ENCODE assay signal across 8 mouse cellular contexts in genomic region chr7:44374756-44375155, GRCm38 (mm10). TPM values are rescaled to one million over a fixed set of nuclear protein-coding genes. Genes with fewer than 3 reads are reported as not detected.
DNase-seq lines count a peak whose midpoint lies in the region; ATAC-seq and TF ChIP-seq lines count a peak whose summit lies in the region.

No protein-coding gene starts in this region.

- no peaks in the 10 kb centered on the region for H3K36me3 ChIP-seq in thymus, adult 2 months (ENCODE audit: control insufficient read depth, insufficient read depth, low read length)
- no peaks in the 10 kb centered on the region for H3K36me3 ChIP-seq in limb, embryonic 12.5 days
- no peaks in the 10 kb centered on the region for H3K36me3 ChIP-seq in small intestine, adult 2 months (ENCODE audit: control insufficient read depth, insufficient read depth, low read length)

- TF ChIP-seq POLR2A in cerebellum, adult 2 months (IDR thresholded peaks at IDR 0.05; ENCODE audit: borderline replicate concordance, insufficient read depth, low read length): no peak
- no peak for TF ChIP-seq POLR2A in thymus, adult 2 months (IDR thresholded peaks at IDR 0.05; ENCODE audit: control insufficient read depth, extremely low read depth, insufficient read depth, low read length, poor library complexity)
- no peak for TF ChIP-seq POLR2A in small intestine, adult 2 months (IDR thresholded peaks at IDR 0.05; ENCODE audit: low read depth, low read length)

- WGBS in cerebellum, adult 2 months: 11% methylated on average over 5 of the region's 5 CpGs
- 30% methylated on average over 5 of the region's 5 CpGs for WGBS in thymus, adult 2 months
- 2% methylated on average over 5 of the region's 5 CpGs for WGBS in limb, embryonic 12.5 days
- 12% methylated on average over 5 of the region's 5 CpGs for WGBS in small intestine, adult 2 months

- peak overlapping the region; percentile 58 for H3K9ac ChIP-seq in limb, embryonic 12.5 days (replicated peaks)

- no peak for TF ChIP-seq CTCF in cerebellum, adult 2 months (IDR thresholded peaks at IDR 0.05; ENCODE audit: borderline replicate concordance, insufficient read depth, low read depth, low read length)
- TF ChIP-seq CTCF in thymus, adult 2 months (IDR thresholded peaks at IDR 0.05; ENCODE audit: borderline replicate concordance, control insufficient read depth, extremely low read depth, insufficient read depth, low read length, poor library complexity): no peak
- no peak for TF ChIP-seq CTCF in small intestine, adult 2 months (IDR thresholded peaks at IDR 0.05; ENCODE audit: extremely low read depth, insufficient read length, insufficient replicate concordance, low read depth, low read length)

- ATAC-seq in limb, embryonic 12.5 days (ENCODE audit: insufficient number of reproducible peaks, insufficient read depth, low FRiP score, low TSS enrichment, low read depth): 0 out of 2 replicates have a peak, but pooled peaks have one; percentile 4

- H3K4me3 ChIP-seq in cerebellum, adult 2 months (replicated peaks; ENCODE audit: insufficient read depth, low read depth, low read length): peak overlapping the region; percentile 82
- H3K4me3 ChIP-seq in thymus, adult 2 months (ENCODE audit: control insufficient read depth, insufficient read depth, low read length): peak overlapping the region; percentile 51
- peak overlapping the region; percentile 58 for H3K4me3 ChIP-seq in limb, embryonic 12.5 days (replicated peaks)
- H3K4me3 ChIP-seq in small intestine, adult 2 months (ENCODE audit: low read depth, low read length): peak overlapping the region; percentile 73

- H3K4me2 ChIP-seq in limb, embryonic 12.5 days: peak overlapping the region; percentile 86

- no peaks in the 10 kb centered on the region for H3K9me3 ChIP-seq in limb, embryonic 12.5 days

- H3K27me3 ChIP-seq in cerebellum, adult 2 months (ENCODE audit: control insufficient read depth, insufficient read depth, low read length): no peaks in the 10 kb centered on the region
- H3K27me3 ChIP-seq in thymus, adult 2 months (ENCODE audit: control insufficient read depth, insufficient read depth, low read length): no peaks in the 10 kb centered on the region
- H3K27me3 ChIP-seq in limb, embryonic 12.5 days: peaks cover 16% of the 10 kb centered on the region; the same call in 1 of the 2 replicates
- no peaks in the 10 kb centered on the region for H3K27me3 ChIP-seq in small intestine, adult 2 months (ENCODE audit: control insufficient read depth, insufficient read depth, low read length)

- no peak overlapping the region for H3K27ac ChIP-seq in cerebellum, adult 2 months (ENCODE audit: insufficient read depth, low read length)
- H3K27ac ChIP-seq in thymus, adult 2 months (ENCODE audit: control insufficient read depth, insufficient read depth, low read length): no peak overlapping the region
- H3K27ac ChIP-seq in limb, embryonic 12.5 days: peak overlapping the region; percentile 64; the same call in 1 of the 2 replicates
- no peak overlapping the region for H3K27ac ChIP-seq in small intestine, adult 2 months (ENCODE audit: insufficient read depth, low read depth, low read length)

- H3K4me1 ChIP-seq in cerebellum, adult 2 months (ENCODE audit: control insufficient read depth, insufficient read depth, low read length): peaks cover 5% of the 10 kb centered on the region
- H3K4me1 ChIP-seq in thymus, adult 2 months (replicated peaks; ENCODE audit: control insufficient read depth, insufficient read depth, low read length): peaks cover 13% of the 10 kb centered on the region
- peaks cover 15% of the 10 kb centered on the region; the same call in 1 of the 2 replicates for H3K4me1 ChIP-seq in limb, embryonic 12.5 days (replicated peaks)
- H3K4me1 ChIP-seq in small intestine, adult 2 months (ENCODE audit: control insufficient read depth, insufficient read depth, insufficient read length, low read length): peaks cover 5% of the 10 kb centered on the region; the same call in 1 of the 2 replicates

- DNase-seq in cerebellum, adult 2 months: no peak
- no peak for DNase-seq in cerebellum, postnatal 4 days (ENCODE audit: low spot score in 2 of 2)
- DNase-seq in thymus, adult 2 months: peak; percentile 30
- no peak for DNase-seq in thymus, postnatal 4 days
- no peak for DNase-seq in frontal cortex, postnatal 36 days (ENCODE audit: low spot score in 2 of 2)
- DNase-seq in urinary bladder, postnatal 10 days (ENCODE audit: low spot score): no peak

RNA-seq across cellular contexts. Expression of gene Syt3, which starts 9.1 kb away (rescaled TPM):
- polyA plus RNA-seq in cerebellum, adult 2 months (2012; rRNA removed): 125 and 130 TPM in 2 replicates
- polyA plus RNA-seq in thymus, adult 2 months (2012; rRNA removed): 2.5 and 2.7 TPM in 2 replicates
- polyA plus RNA-seq in limb, embryonic 12.5 days (2016; fragmentation: Nextera tagmentation; extraction: Ambion mirVana): 3.0 and 3.3 TPM in 2 replicates
- polyA plus RNA-seq in small intestine, adult 2 months (2012; rRNA removed): 1.1 and 1.8 TPM in 2 replicates

RNA-seq across cellular contexts. Expression of gene 1700008O03Rik, which starts 10.9 kb away (rescaled TPM):
- polyA plus RNA-seq in cerebellum, adult 2 months (2012; rRNA removed): 3.1 and 3.8 TPM in 2 replicates
- 1.8 and 2.1 TPM in 2 replicates for polyA plus RNA-seq in thymus, adult 2 months (2012; rRNA removed)
- polyA plus RNA-seq in limb, embryonic 12.5 days (2016; fragmentation: Nextera tagmentation; extraction: Ambion mirVana): 0.56 and 0.64 TPM in 2 replicates
- 0.43 TPM in 1 of 2 replicates, not detected in the other for polyA plus RNA-seq in small intestine, adult 2 months (2012; rRNA removed)

RNA-seq across cellular contexts. Expression of gene Lrrc4b, which starts 54.1 kb away (rescaled TPM):
- polyA plus RNA-seq in cerebellum, adult 2 months (2012; rRNA removed): 190 and 214 TPM in 2 replicates
- 0.84 and 1.4 TPM in 2 replicates for polyA plus RNA-seq in thymus, adult 2 months (2012; rRNA removed)
- polyA plus RNA-seq in limb, embryonic 12.5 days (2016; fragmentation: Nextera tagmentation; extraction: Ambion mirVana): 0.86 and 0.98 TPM in 2 replicates
- 1.1 TPM in 2 replicates for polyA plus RNA-seq in small intestine, adult 2 months (2012; rRNA removed)

Comparison
In these comparisons a context has a peak if more than half of its experiments do, and no peak if none do; other contexts are left out.
1. RNA of gene Syt3, which starts 9.1 kb away (polyA plus RNA-seq): 125 to 130 TPM in cerebellum, adult 2 months; 3.0 to 3.3 TPM in limb, embryonic 12.5 days, 2.5 to 2.7 TPM in thymus, adult 2 months and 1.1 to 1.8 TPM in small intestine, adult 2 months; every median in the first group is over 10 times any median in the second.
2. RNA of gene Lrrc4b, which starts 54.1 kb away (polyA plus RNA-seq): 190 to 214 TPM in cerebellum, adult 2 months; 0.84 to 1.4 TPM in thymus, adult 2 months, 1.1 TPM in small intestine, adult 2 months and 0.86 to 0.98 TPM in limb, embryonic 12.5 days; every median in the first group is over 10 times any median in the second.
3. Peak in every context shown above with its lines, with median percentiles within 50 percentile points of each other: H3K4me3 ChIP-seq.